ENCODE assay signal across 8 mouse cellular contexts in genomic region chr5:33378302-33378854, GRCm38 (mm10). TPM values are rescaled to one million over a fixed set of nuclear protein-coding genes. Genes with fewer than 3 reads are reported as not detected.
A peak's percentile ranks its signal among the peaks of the same experiment; 100 is the strongest.
DNase-seq lines count a peak whose midpoint lies in the region; ATAC-seq and TF ChIP-seq lines count a peak whose summit lies in the region.

Gene Uvssa (plus strand): TSS chr5:33378549.

- in situ Hi-C loops in CH12.LX (cut with MboI; ENCODE audit: low pct_ligation_motif_present, low pct_unique_long_range_greater_than_20kb, low sequenced_read_pairs) = loop anchor here (5.0 kb wide), 1 partner anchor 106 kb away; the partner anchor contains the start of gene Ctbp1

- H3K9ac ChIP-seq in CH12.LX (ENCODE audit: insufficient read depth, low read depth) = peak within 1 kb of the TSS; percentile 81
- H3K9ac ChIP-seq in forebrain, embryonic 11.5 days (ENCODE audit: low read length) = peak within 1 kb of the TSS; percentile 61
- peak within 1 kb of the TSS; percentile 87 for H3K9ac ChIP-seq in heart, embryonic 16.5 days (ENCODE audit: low read length)
- peak within 1 kb of the TSS; percentile 95 for H3K9ac ChIP-seq in liver, embryonic 15.5 days
- H3K9ac ChIP-seq in neural tube, embryonic 12.5 days = peak within 1 kb of the TSS; percentile 79

- peak within 1 kb of the TSS; percentile 74 for H3K4me2 ChIP-seq in CH12.LX (ENCODE audit: insufficient read depth, low read depth, poor library complexity, severe bottlenecking)
- H3K4me2 ChIP-seq in forebrain, embryonic 11.5 days (ENCODE audit: low read depth, low read length, severe bottlenecking) = peak within 1 kb of the TSS; percentile 84
- peak within 1 kb of the TSS; percentile 82 for H3K4me2 ChIP-seq in heart, embryonic 16.5 days (ENCODE audit: low read depth, low read length)
- H3K4me2 ChIP-seq in liver, embryonic 15.5 days = peak within 1 kb of the TSS; percentile 98
- H3K4me2 ChIP-seq in neural tube, embryonic 12.5 days (replicated peaks) = peak within 1 kb of the TSS; percentile 88

- DNase-seq in CH12.LX (ENCODE audit: extremely low read depth) = peak; percentile 99
- DNase-seq in c-Kit-positive CD71-positive TER-119-negative erythroid progenitor cells, embryonic 14.5 days (ENCODE audit: low read depth) = peak; percentile 100
- DNase-seq in forebrain, embryonic 11.5 days (ENCODE audit: low spot score) = peak; percentile 100
- peak; percentile 99 to 100 for DNase-seq in kidney, postnatal 36 days
- DNase-seq in telencephalon, adult 2 months (ENCODE audit: low read depth, low spot score) = peak; percentile 99

- peak; percentile 90 for TF ChIP-seq POLR2A in CH12.LX (IDR thresholded peaks at IDR 0.05; ENCODE audit: low read depth, low read length)

- dilution Hi-C loops in CH12.LX (cut with MboI; ENCODE audit: extremely low pct_ligation_motif_present, extremely low pct_unique_long_range_greater_than_20kb, low sequenced_read_pairs) = no loop called here

- peak in 1 of 2 experiments; percentile 68; a peak in 2 of 4 replicates for TF ChIP-seq CTCF in CH12.LX (conservative IDR thresholded peaks at IDR 0.05 in 1 of 2, IDR thresholded peaks at IDR 0.05 in 1 of 2; ENCODE audit: low read depth in 2 of 2, low read length in 2 of 2)

- H3K36me3 ChIP-seq in CH12.LX (replicated peaks in 1 of 2; ENCODE audit: control insufficient read depth in 1 of 2, insufficient read depth in 1 of 2, low read length in 1 of 2) = peaks cover 9 to 42% of the 10 kb centered on the region in 2 experiments
- H3K36me3 ChIP-seq in forebrain, embryonic 11.5 days (ENCODE audit: control insufficient read depth, insufficient read depth, low read length) = peaks cover 2% of the 10 kb centered on the region; the same call in 1 of the 2 replicates
- peaks cover 8% of the 10 kb centered on the region; the same call in 1 of the 2 replicates for H3K36me3 ChIP-seq in heart, embryonic 16.5 days (ENCODE audit: control insufficient read depth, insufficient read depth)
- peaks cover 26% of the 10 kb centered on the region for H3K36me3 ChIP-seq in liver, embryonic 15.5 days (replicated peaks)
- peaks cover 17% of the 10 kb centered on the region for H3K36me3 ChIP-seq in neural tube, embryonic 12.5 days

- H3K4me3 ChIP-seq in CH12.LX (replicated peaks in 1 of 3; ENCODE audit: low read depth in 2 of 3, low read length in 2 of 3, poor library complexity in 1 of 3) = peak within 1 kb of the TSS; percentile 65 to 85 (median 74)
- peak within 1 kb of the TSS; percentile 64 for H3K4me3 ChIP-seq in forebrain, embryonic 11.5 days (ENCODE audit: low read depth, low read length)
- peak within 1 kb of the TSS; percentile 67 for H3K4me3 ChIP-seq in heart, embryonic 16.5 days (ENCODE audit: low read length)
- H3K4me3 ChIP-seq in liver, embryonic 15.5 days (replicated peaks) = peak within 1 kb of the TSS; percentile 85
- H3K4me3 ChIP-seq in neural tube, embryonic 12.5 days = peak within 1 kb of the TSS; percentile 59

- TF ChIP-seq EP300 in CH12.LX (IDR thresholded peaks at IDR 0.05; ENCODE audit: low read length) = no peak

- ATAC-seq in forebrain, embryonic 11.5 days (replicated peaks; ENCODE audit: low FRiP score) = peak; percentile 98
- peak; percentile 98 for ATAC-seq in heart, embryonic 16.5 days (replicated peaks; ENCODE audit: extremely low read depth, insufficient read depth, low FRiP score)
- peak; percentile 95 for ATAC-seq in liver, embryonic 15.5 days (ENCODE audit: insufficient read depth)
- ATAC-seq in neural tube, embryonic 12.5 days (ENCODE audit: low FRiP score, low read depth) = peak; percentile 98

- WGBS in forebrain, embryonic 11.5 days = under 1% methylated on average over 46 of the region's 46 CpGs
- under 1% methylated on average over 46 of the region's 46 CpGs for WGBS in heart, embryonic 16.5 days
- under 1% methylated on average over 46 of the region's 46 CpGs for WGBS in liver, embryonic 15.5 days (ENCODE audit: insufficient replicate concordance)
- under 1% methylated on average over 46 of the region's 46 CpGs for WGBS in neural tube, embryonic 12.5 days

- H3K27me3 ChIP-seq in CH12.LX (replicated peaks) = no peaks in the 10 kb centered on the region
- no peaks in the 10 kb centered on the region for H3K27me3 ChIP-seq in forebrain, embryonic 11.5 days (ENCODE audit: control insufficient read depth, insufficient read depth, low read length)
- H3K27me3 ChIP-seq in heart, embryonic 16.5 days (ENCODE audit: control insufficient read depth, insufficient read depth, low read length) = no peaks in the 10 kb centered on the region
- no peaks in the 10 kb centered on the region for H3K27me3 ChIP-seq in liver, embryonic 15.5 days
- no peaks in the 10 kb centered on the region for H3K27me3 ChIP-seq in neural tube, embryonic 12.5 days (replicated peaks)

- H3K4me1 ChIP-seq in CH12.LX (ENCODE audit: control insufficient read depth in 1 of 2, insufficient read depth in 2 of 2) = peaks cover 5 to 11% of the 10 kb centered on the region in 2 experiments; a peak in 3 of 4 replicates
- H3K4me1 ChIP-seq in forebrain, embryonic 11.5 days (replicated peaks; ENCODE audit: control insufficient read depth, insufficient read depth, low read length) = peaks cover 6% of the 10 kb centered on the region
- H3K4me1 ChIP-seq in heart, embryonic 16.5 days (ENCODE audit: control insufficient read depth, insufficient read depth, low read length) = peaks cover 4% of the 10 kb centered on the region
- H3K4me1 ChIP-seq in liver, embryonic 15.5 days (replicated peaks) = peaks cover 21% of the 10 kb centered on the region
- peaks cover 10% of the 10 kb centered on the region for H3K4me1 ChIP-seq in neural tube, embryonic 12.5 days

- H3K9me3 ChIP-seq in CH12.LX (replicated peaks; ENCODE audit: low read length) = no peaks in the 10 kb centered on the region
- H3K9me3 ChIP-seq in forebrain, embryonic 11.5 days (ENCODE audit: control insufficient read depth, low read length) = no peaks in the 10 kb centered on the region
- no peaks in the 10 kb centered on the region for H3K9me3 ChIP-seq in heart, embryonic 16.5 days (replicated peaks; ENCODE audit: control insufficient read depth, low read length)
- no peaks in the 10 kb centered on the region for H3K9me3 ChIP-seq in liver, embryonic 15.5 days (replicated peaks)
- H3K9me3 ChIP-seq in neural tube, embryonic 12.5 days = no peaks in the 10 kb centered on the region

- peak; percentile 42 for TF ChIP-seq RAD21 in CH12.LX (IDR thresholded peaks at IDR 0.05; ENCODE audit: low read depth, low read length)

- H3K27ac ChIP-seq in CH12.LX (ENCODE audit: insufficient read depth, low read depth) = peak within 1 kb of the TSS; percentile 82
- peak within 1 kb of the TSS; percentile 93 for H3K27ac ChIP-seq in forebrain, embryonic 11.5 days (ENCODE audit: low read depth, low read length)
- H3K27ac ChIP-seq in heart, embryonic 16.5 days (ENCODE audit: low read length) = peak within 1 kb of the TSS; percentile 97
- H3K27ac ChIP-seq in liver, embryonic 15.5 days (replicated peaks) = peak within 1 kb of the TSS; percentile 99
- peak within 1 kb of the TSS; percentile 88 for H3K27ac ChIP-seq in neural tube, embryonic 12.5 days

- H3K79me2 ChIP-seq in CH12.LX (replicated peaks; ENCODE audit: control insufficient read depth, extremely low read depth, insufficient read depth, poor library complexity, severe bottlenecking) = no peaks in the 10 kb centered on the region

TF ChIP-seq in CH12.LX, 34 proteins besides CTCF, POLR2A, EP300 and RAD21 (continues in another document):
- TF ChIP-seq SMC3 (IDR thresholded peaks at IDR 0.05; ENCODE audit: low read depth, low read length) (peak; percentile 77), POLR2AphosphoS2 (IDR thresholded peaks at IDR 0.05; ENCODE audit: low read depth, low read length) (peak; percentile 73; the same call in 1 of the 2 replicates), ETS1 (conservative IDR thresholded peaks at IDR 0.05; ENCODE audit: low read depth, low read length) (peak; percentile 37), UBTF (IDR thresholded peaks at IDR 0.05; ENCODE audit: low read depth, low read length) (no peak; the same call in 1 of the 2 replicates), BHLHE40 (IDR thresholded peaks at IDR 0.05; ENCODE audit: low read depth, low read length) (no peak), MAZ (IDR thresholded peaks at IDR 0.05; ENCODE audit: low read depth, low read length) (peak; percentile 91), ZMIZ1 (IDR thresholded peaks at IDR 0.05; ENCODE audit: low read depth, low read length) (peak; percentile 66), ELF1 (IDR thresholded peaks at IDR 0.05; ENCODE audit: low read depth, low read length) (peak; percentile 96), TCF12 (IDR thresholded peaks at IDR 0.05; ENCODE audit: low read depth, low read length) (peak; percentile 78; the same call in 1 of the 2 replicates), KAT2A (IDR thresholded peaks at IDR 0.05; ENCODE audit: insufficient replicate concordance, low read length) (peak; percentile 62; the same call in 1 of the 2 replicates), MYC (IDR thresholded peaks at IDR 0.05; ENCODE audit: low read depth, low read length) (peak; percentile 32; the same call in 1 of the 2 replicates), HCFC1 (IDR thresholded peaks at IDR 0.05; ENCODE audit: low read depth, low read length) (peak; percentile 86), MEF2A (IDR thresholded peaks at IDR 0.05; ENCODE audit: borderline replicate concordance, low read depth, low read length) (peak; percentile 60; the same call in 1 of the 2 replicates), IRF4 (IDR thresholded peaks at IDR 0.05; ENCODE audit: low read depth, low read length) (peak; percentile 74), USF1 (IDR thresholded peaks at IDR 0.05; ENCODE audit: low read depth, low read length) (no peak), NELFE (IDR thresholded peaks at IDR 0.05; ENCODE audit: low read depth, low read length) (peak; percentile 79), E2F4 (IDR thresholded peaks at IDR 0.05; ENCODE audit: insufficient replicate concordance, low read depth, low read length) (no peak), ZKSCAN1 (IDR thresholded peaks at IDR 0.05; ENCODE audit: borderline replicate concordance, low read depth, low read length) (no peak), JUN (IDR thresholded peaks at IDR 0.05; ENCODE audit: insufficient read depth, low read depth, low read length) (no peak), ZC3H11A (IDR thresholded peaks at IDR 0.05; ENCODE audit: low read depth, low read length) (no peak), NRF1 (IDR thresholded peaks at IDR 0.05; ENCODE audit: low read depth, low read length) (peak; percentile 98), SIN3A (IDR thresholded peaks at IDR 0.05; ENCODE audit: low read length) (peak; percentile 85)

RNA-seq across cellular contexts. Expression of gene Uvssa, which starts in this region (rescaled TPM):
- total RNA-seq in CH12.LX (2012; rRNA removed) = 2.9 and 3.2 TPM in 2 replicates
- 2.5 and 2.6 TPM in 2 replicates for total RNA-seq in CH12.LX (2014; rRNA removed)
- 5.3 and 5.8 TPM in 2 replicates for polyA plus RNA-seq in CH12.LX (2012; ENCODE audit: insufficient read length, low read depth)
- 6.3 and 8.8 TPM in 2 replicates for polyA plus RNA-seq in forebrain, embryonic 11.5 days (2014; fragmentation: Nextera tagmentation; extraction: Ambion mirVana)
- polyA plus RNA-seq in heart, embryonic 16.5 days (2015; fragmentation: Nextera tagmentation; extraction: Ambion mirVana) = 4.2 and 4.7 TPM in 2 replicates
- polyA plus RNA-seq in liver, embryonic 15.5 days (2015; fragmentation: Nextera tagmentation; extraction: Ambion mirVana) = 2.5 and 2.8 TPM in 2 replicates
- polyA plus RNA-seq in neural tube, embryonic 12.5 days (2016; fragmentation: Nextera tagmentation; extraction: Ambion mirVana) = 8.5 and 8.7 TPM in 2 replicates

Comparison
In these comparisons a context has a peak if more than half of its experiments do, and no peak if none do; other contexts are left out.
1. Peak in every context shown above with its lines: DNase-seq, ATAC-seq, H3K4me3 ChIP-seq and H3K27ac ChIP-seq.